Mouse (Mus musculus): Measurements from ENCODE around the gene Akt2. TPM values are rescaled to one million over a fixed set of nuclear protein-coding genes. Genes with fewer than 3 reads are reported as not detected.

Gene Akt2
- polyA plus RNA-seq, 1 experiment = 106 TPM

DNA sequence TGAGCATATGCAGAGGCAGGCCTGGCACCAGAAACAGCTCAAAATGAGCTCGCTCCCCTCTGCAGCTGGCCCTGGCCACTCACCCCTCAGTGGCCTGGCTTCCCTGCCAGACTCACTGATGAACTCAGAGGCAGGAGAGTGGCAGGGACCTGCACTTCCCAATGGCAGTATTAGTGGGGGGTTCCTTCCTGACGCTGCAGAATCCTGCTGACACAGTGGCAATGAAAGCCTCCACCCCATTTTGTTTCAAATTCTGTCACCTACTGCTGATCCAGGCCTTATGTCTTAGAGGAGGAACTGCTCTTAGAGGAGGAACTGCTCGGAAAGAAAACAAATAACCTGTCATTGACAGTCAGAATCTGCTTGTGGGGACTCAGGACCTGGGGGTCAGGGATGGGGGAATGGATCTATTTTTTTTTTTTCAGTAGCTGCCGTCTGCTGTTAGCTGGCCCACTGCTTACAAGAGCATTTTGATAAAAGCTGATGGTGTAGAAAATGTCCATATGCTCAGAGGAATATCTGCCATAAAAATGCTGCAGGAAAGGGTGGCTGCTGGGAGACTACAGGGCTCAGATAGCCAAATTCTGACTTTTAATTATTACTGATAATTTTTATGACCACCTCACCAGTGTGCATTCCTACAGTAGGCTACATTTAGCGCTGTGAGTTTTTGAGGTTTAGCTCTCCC, 13.5 kb downstream of the Akt2 start:
- TF ChIP-seq CTCF (IDR thresholded peaks at IDR 0.05; ENCODE audit: borderline replicate concordance, insufficient read depth, low read depth, low read length) (no peak), POLR2A (IDR thresholded peaks at IDR 0.05; ENCODE audit: borderline replicate concordance, insufficient read depth, low read length) (no peak)
- peak; percentile 74 to 86 for DNase-seq
- Histone ChIP-seq H3K4me1 (ENCODE audit: control insufficient read depth, insufficient read depth, low read length) (peaks cover 89% of the 10 kb centered on the region), H3K27me3 (ENCODE audit: control insufficient read depth, insufficient read depth, low read length) (no peaks in the 10 kb centered on the region), H3K27ac (ENCODE audit: insufficient read depth, low read length) (peak overlapping the region; percentile 98), H3K4me3 (replicated peaks; ENCODE audit: insufficient read depth, low read depth, low read length) (no peak overlapping the region)
- 5% methylated on average over 5 of the region's 5 CpGs for WGBS

DNA sequence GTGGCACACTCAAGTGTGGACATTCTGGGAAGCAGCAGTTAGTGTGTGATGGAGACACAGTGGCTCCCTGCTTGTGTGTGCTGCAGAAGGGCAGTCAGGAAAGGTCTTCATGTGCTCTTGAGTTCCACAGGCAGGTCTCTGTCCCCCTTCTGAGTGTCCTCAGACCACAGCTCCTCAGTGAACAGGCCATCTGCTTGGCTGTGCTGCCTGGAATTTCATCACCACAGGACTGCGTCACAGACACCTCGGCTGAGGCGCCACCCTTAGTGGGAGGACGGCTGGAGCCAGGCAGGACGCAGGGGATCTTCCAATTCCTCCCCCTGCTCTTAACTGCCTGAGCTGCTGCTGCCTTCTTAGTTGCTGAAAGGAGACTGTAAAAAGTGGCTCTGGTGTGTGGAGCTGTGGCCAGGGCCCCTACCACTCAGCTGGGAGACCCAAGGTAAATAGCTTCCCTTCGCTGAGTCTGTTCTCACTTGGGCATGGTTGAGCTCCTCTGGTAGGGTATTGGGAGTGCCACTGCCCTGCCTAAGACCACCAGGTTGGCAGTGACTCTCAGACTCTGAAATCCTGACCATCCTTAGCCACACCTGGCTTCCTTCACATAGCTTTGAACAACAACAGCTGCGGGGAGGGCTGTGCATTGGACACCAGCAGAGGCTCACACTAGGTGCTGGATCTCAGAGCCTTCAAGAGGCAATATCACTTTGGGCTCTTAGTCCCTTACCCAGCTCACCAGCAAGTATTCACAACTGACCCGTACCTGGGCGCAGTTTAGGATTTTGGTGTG, 14.3 kb downstream of the Akt2 start:
- Histone ChIP-seq H3K4me3 (replicated peaks; ENCODE audit: insufficient read depth, low read depth, low read length) (peak overlapping the region; percentile 24), H3K27ac (ENCODE audit: insufficient read depth, low read length) (peak overlapping the region; percentile 98), H3K4me1 (ENCODE audit: control insufficient read depth, insufficient read depth, low read length) (peaks cover 89% of the 10 kb centered on the region), H3K27me3 (ENCODE audit: control insufficient read depth, insufficient read depth, low read length) (no peaks in the 10 kb centered on the region)
- WGBS = 27% methylated on average over 9 of the region's 9 CpGs
- DNase-seq = peak; percentile 87 to 92
- peak; percentile 46; the same call in 1 of the 2 replicates for TF ChIP-seq POLR2A (IDR thresholded peaks at IDR 0.05; ENCODE audit: borderline replicate concordance, insufficient read depth, low read length)
- no peak for TF ChIP-seq CTCF (IDR thresholded peaks at IDR 0.05; ENCODE audit: borderline replicate concordance, insufficient read depth, low read depth, low read length)

DNA sequence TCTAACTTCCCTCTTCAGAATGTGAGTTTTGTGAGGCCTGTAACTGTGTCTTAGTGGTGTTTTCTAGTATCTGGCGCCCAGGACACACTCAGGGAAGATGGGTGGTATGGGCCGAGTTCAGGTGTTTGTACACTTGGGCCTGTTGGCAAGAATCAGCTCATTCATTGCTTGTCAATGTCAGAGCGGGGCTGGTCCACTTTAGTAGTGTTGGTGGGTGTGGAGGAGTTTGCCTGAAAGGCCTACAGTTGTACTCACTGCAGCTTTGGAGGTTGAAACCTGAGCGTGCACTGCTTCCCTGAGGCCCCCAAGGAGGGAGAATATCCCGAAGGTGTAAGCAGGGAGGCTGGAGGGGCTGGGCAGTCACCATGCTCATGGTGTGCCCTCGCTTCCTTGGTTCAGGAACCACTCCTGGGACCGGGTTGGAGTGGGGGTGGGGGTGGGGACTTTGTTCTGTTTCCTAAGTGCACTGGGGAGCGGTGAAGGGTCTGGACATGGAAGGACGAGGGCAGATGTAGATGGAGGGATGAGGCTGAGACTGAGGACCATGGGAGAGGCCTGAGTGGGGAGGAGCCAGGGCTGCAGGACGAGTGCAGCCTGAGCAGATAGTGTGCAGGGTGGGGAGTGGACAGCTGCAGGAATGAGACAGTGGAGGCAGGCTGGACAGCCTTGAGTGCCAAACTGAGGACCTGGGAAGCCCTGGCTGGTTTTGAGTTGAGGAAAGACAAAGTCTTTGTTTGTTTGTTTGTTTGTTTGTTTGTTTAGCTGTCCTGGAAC, 15.3 kb downstream of the Akt2 start:
- 34% methylated on average over 10 of the region's 10 CpGs for WGBS
- Histone ChIP-seq H3K4me3 (replicated peaks; ENCODE audit: insufficient read depth, low read depth, low read length) (no peak overlapping the region), H3K27ac (ENCODE audit: insufficient read depth, low read length) (peak overlapping the region; percentile 98), H3K4me1 (ENCODE audit: control insufficient read depth, insufficient read depth, low read length) (peaks cover 85% of the 10 kb centered on the region), H3K27me3 (ENCODE audit: control insufficient read depth, insufficient read depth, low read length) (no peaks in the 10 kb centered on the region)
- TF ChIP-seq CTCF (IDR thresholded peaks at IDR 0.05; ENCODE audit: borderline replicate concordance, insufficient read depth, low read depth, low read length) (no peak), POLR2A (IDR thresholded peaks at IDR 0.05; ENCODE audit: borderline replicate concordance, insufficient read depth, low read length) (no peak)
- peak in 1 of 2 experiments; percentile 50 for DNase-seq

DNA sequence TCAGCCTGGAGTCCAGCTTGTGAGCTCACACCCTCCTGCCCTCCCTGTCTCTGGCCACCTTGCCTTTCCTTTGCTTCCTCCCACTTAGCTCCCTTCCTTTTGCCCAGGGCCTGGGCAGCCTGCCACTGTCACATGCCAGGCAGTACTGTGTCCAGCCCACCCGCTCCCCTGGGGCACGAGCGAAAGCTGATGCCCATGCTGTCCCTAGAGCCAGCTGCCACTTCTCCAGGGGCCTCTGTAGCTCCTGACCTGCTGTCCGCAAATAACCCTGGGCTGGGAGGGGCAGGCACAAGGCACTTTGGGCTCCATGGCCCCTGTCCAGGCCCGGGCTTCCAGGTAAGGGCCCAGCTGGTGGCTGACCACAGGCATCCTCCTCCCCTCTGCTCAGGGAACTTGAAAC, 16.2 kb downstream of the Akt2 start:
- Histone ChIP-seq H3K27me3 (ENCODE audit: control insufficient read depth, insufficient read depth, low read length) (no peaks in the 10 kb centered on the region), H3K4me3 (replicated peaks; ENCODE audit: insufficient read depth, low read depth, low read length) (no peak overlapping the region), H3K27ac (ENCODE audit: insufficient read depth, low read length) (peak overlapping the region; percentile 98), H3K4me1 (ENCODE audit: control insufficient read depth, insufficient read depth, low read length) (peaks cover 86% of the 10 kb centered on the region)
- DNase-seq = peak; percentile 93 to 95
- 2% methylated on average over 5 of the region's 5 CpGs for WGBS
- no peak for TF ChIP-seq CTCF (IDR thresholded peaks at IDR 0.05; ENCODE audit: borderline replicate concordance, insufficient read depth, low read depth, low read length)
- peak; percentile 46; the same call in 1 of the 2 replicates for TF ChIP-seq POLR2A (IDR thresholded peaks at IDR 0.05; ENCODE audit: borderline replicate concordance, insufficient read depth, low read length)

DNA sequence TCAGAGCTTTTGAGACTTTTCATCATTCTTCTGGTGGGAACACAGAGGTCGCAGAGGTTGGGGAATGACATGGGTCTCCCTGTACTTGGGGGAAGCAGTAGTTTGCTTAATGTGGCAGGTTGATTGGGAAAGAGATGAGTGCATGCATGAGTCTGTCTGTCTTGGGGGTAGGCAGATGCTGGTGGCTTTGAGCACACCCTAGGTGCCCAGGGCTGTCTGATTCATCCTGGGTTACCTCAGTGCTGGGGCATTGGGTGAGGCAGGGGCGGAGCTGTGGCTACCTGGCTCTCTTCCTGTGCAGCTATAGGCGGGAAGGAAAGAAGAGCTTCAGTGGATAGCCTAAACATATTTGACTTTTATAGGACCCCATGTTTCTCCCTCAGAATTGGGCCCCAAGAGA, 16.8 kb downstream of the Akt2 start:
- Histone ChIP-seq H3K27ac (ENCODE audit: insufficient read depth, low read length) (peak overlapping the region; percentile 98), H3K4me3 (replicated peaks; ENCODE audit: insufficient read depth, low read depth, low read length) (no peak overlapping the region), H3K4me1 (ENCODE audit: control insufficient read depth, insufficient read depth, low read length) (peaks cover 85% of the 10 kb centered on the region), H3K27me3 (ENCODE audit: control insufficient read depth, insufficient read depth, low read length) (no peaks in the 10 kb centered on the region)
- DNase-seq = no peak
- WGBS = 56% methylated on average over 3 of the region's 3 CpGs
- TF ChIP-seq POLR2A (IDR thresholded peaks at IDR 0.05; ENCODE audit: borderline replicate concordance, insufficient read depth, low read length) = no peak
- TF ChIP-seq CTCF (IDR thresholded peaks at IDR 0.05; ENCODE audit: borderline replicate concordance, insufficient read depth, low read depth, low read length) = no peak

DNA sequence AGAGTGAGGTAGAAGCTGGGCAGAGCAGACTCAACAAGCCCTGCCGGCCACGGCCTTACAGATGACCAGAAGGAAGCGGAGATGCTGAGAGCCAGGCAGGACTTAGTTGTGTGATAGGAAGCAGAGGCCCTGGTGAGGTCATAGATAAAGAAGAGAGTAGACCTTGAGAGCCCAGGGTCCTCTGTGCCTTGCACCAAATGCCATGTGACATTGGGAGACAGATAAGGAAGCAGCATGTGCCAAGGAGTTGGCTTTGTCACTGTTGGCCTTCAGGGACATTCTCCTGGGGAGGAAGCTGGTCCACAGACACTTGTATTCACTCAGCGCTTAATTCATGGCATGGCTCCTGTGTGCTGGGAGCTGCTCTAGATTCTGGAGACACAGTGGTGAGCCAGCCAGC, 17.9 kb downstream of the Akt2 start:
- Histone ChIP-seq H3K4me1 (ENCODE audit: control insufficient read depth, insufficient read depth, low read length) (peaks cover 84% of the 10 kb centered on the region), H3K27me3 (ENCODE audit: control insufficient read depth, insufficient read depth, low read length) (no peaks in the 10 kb centered on the region), H3K4me3 (replicated peaks; ENCODE audit: insufficient read depth, low read depth, low read length) (no peak overlapping the region), H3K27ac (ENCODE audit: insufficient read depth, low read length) (peak overlapping the region; percentile 98)
- WGBS = 51% methylated on average over 4 of the region's 4 CpGs
- peak in 1 of 2 experiments; percentile 49 for DNase-seq
- no peak for TF ChIP-seq POLR2A (IDR thresholded peaks at IDR 0.05; ENCODE audit: borderline replicate concordance, insufficient read depth, low read length)
- no peak for TF ChIP-seq CTCF (IDR thresholded peaks at IDR 0.05; ENCODE audit: borderline replicate concordance, insufficient read depth, low read depth, low read length)

DNA sequence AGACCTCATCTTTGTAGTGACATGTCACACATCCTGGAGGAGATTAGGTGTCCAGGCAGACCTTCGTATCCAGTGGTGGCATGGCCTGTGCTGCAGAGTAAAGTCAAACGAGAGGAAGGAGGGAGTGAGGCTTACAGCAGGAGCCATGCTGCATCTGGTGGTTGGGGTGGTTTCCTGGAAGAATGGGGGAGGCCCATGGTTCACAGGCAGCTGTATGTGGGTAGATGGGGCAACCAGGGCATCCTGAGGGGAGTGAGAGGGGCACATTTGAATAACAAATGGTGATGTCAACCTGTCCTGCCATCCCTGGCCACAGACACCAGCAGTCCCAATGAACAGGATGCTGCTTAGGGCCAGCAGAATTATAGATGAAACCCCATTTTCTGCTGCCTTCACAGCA, 18.3 kb downstream of the Akt2 start:
- TF ChIP-seq CTCF (IDR thresholded peaks at IDR 0.05; ENCODE audit: borderline replicate concordance, insufficient read depth, low read depth, low read length) (no peak), POLR2A (IDR thresholded peaks at IDR 0.05; ENCODE audit: borderline replicate concordance, insufficient read depth, low read length) (no peak)
- 55% methylated on average over 2 of the region's 2 CpGs for WGBS
- no peak for DNase-seq
- peaks cover 84% of the 10 kb centered on the region for H3K4me1 ChIP-seq (ENCODE audit: control insufficient read depth, insufficient read depth, low read length)
- H3K27ac ChIP-seq (ENCODE audit: insufficient read depth, low read length) = peak overlapping the region; percentile 98
- H3K4me3 ChIP-seq (replicated peaks; ENCODE audit: insufficient read depth, low read depth, low read length) = no peak overlapping the region
- H3K27me3 ChIP-seq (ENCODE audit: control insufficient read depth, insufficient read depth, low read length) = no peaks in the 10 kb centered on the region

Data from cerebellum, adult 2 months (tissue).